Mouse (Mus musculus) forebrain, embryonic 14.5 days (tissue): ENCODE measurements around the gene Rap2a. TPM values are rescaled to one million over a fixed set of nuclear protein-coding genes. Genes with fewer than 3 reads are reported as not detected.
A peak's percentile ranks its signal among the peaks of the same experiment; 100 is the strongest.

ENCODE experiments used
- ATAC-seq: fragments of 200-750 bp; cut with Nextera tagmentation; 2 replicates; pipeline ENCODE4 v1.8.0; 2017; ENCODE audit warnings: mild to moderate bottlenecking, moderate library complexity
- DNase-seq: peaks from one replicate; pipeline ENCODE4 v3.0.0-alpha.2; 2015; ENCODE audit warnings: low spot score
- H3K27ac ChIP-seq: fragments of 300-500 bp; sonication (generic); 2 replicates; pipeline ENCODE4 v1.5.1; 2014; ENCODE audit warnings: low read depth, mild to moderate bottlenecking, control low read depth, low read length, moderate library complexity
- H3K27me3 ChIP-seq: fragments of 300-500 bp; sonication (generic); replicated peaks from 2 replicates; pipeline ENCODE4 v1.6.1; 2014; ENCODE audit warnings: low read length, control low read depth, mixed read lengths; ENCODE audit not compliant: control insufficient read depth, insufficient read depth
- H3K36me3 ChIP-seq: fragments of 300-500 bp; sonication (generic); 2 replicates; pipeline ENCODE4 v1.6.1; 2014; ENCODE audit warnings: low read length, control low read depth; ENCODE audit not compliant: control insufficient read depth, insufficient read depth
- H3K4me1 ChIP-seq: fragments of 300-500 bp; sonication (generic); 2 replicates; pipeline ENCODE4 v1.6.1; 2014; ENCODE audit warnings: antibody characterized with exemption, low read length, control low read depth; ENCODE audit not compliant: control insufficient read depth, insufficient read depth
- H3K4me2 ChIP-seq: fragments of 300-500 bp; sonication (generic); 2 replicates; pipeline ENCODE4 v1.6.1; 2014; ENCODE audit warnings: mild to moderate bottlenecking, control low read depth, low read length
- H3K4me3 ChIP-seq: fragments of 300-500 bp; sonication (generic); 2 replicates; pipeline ENCODE4 v1.5.1; 2014; ENCODE audit warnings: low read depth, low read length, control low read depth
- H3K9ac ChIP-seq: fragments of 300-500 bp; sonication (generic); 2 replicates; pipeline ENCODE4 v1.6.1; 2014; ENCODE audit warnings: mild to moderate bottlenecking, low read length, control low read depth, moderate library complexity
- H3K9me3 ChIP-seq: fragments of 300-500 bp; sonication (generic); replicated peaks from 2 replicates; pipeline ENCODE4 v1.6.1; 2016; ENCODE audit warnings: low read length, control low read depth, mixed read lengths; ENCODE audit not compliant: control insufficient read depth
- WGBS: fragments of 180-500 bp; shearing (Covaris S2); extraction: QIAGEN DNeasy Blood & Tissue Kit; methylation state at CpG from one replicate; pipeline ENCODE4 v1.1.7; 2014; 5-methylcytosine and 5-hydroxymethylcytosine counted together
- polyA plus RNA-seq: library from polyadenylated mRNA; unstranded; fragments of >200 nt; fragmentation: Nextera tagmentation; extraction: Ambion mirVana; gene quantifications from 2 replicates; pipeline ENCODE4 v1.2.1, GENCODE M21; 2014

The Rap2a gene
- polyA plus RNA-seq, 1 experiment from 2014 or later = 11.7 TPM

DNA sequence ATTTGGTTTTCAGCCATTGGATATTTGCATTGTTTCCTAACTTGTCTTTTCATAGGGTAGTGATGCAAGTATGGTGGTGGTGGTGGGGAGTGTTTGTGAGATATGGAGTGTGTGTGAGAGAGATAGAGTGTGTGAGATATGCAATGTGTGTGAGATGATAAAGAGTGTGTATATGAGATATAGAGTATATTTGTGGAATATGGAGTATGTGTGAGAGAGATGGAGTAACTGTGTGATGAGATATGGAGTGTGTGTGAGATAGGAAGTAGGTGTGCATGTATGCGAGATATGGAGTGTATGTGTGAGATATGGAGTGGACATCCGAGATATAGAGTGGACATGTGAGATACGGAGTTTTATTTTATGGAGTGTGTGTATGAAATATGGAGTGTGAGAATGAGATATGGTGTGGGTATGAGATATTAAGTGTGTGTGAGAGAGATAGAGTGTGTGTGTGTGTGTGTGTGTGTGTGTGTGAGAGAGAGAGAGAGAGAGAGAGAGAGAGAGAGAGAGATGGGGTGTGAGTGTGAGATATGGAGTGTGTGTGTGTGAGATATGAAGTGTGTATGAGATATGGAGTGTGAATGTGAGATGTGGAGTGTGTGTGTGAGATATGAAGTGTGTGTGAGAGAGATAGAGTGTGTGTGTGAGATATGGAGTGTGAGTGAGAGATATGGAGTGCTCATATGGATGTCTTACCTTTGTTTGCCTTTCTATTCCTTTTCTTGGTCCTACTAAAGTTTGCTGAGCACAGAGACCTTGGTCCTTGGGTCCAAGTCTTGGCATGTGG is 14.1 kb upstream of the Rap2a start:
- no peaks in the 10 kb centered on the region for H3K9me3 ChIP-seq
- H3K27ac ChIP-seq = no peak overlapping the region
- H3K9ac ChIP-seq = no peak overlapping the region
- H3K4me3 ChIP-seq = no peak overlapping the region
- no peak for DNase-seq
- whole genome bisulfite sequencing = 96% methylated on average over 3 of the region's 3 CpGs
- no peaks in the 10 kb centered on the region for H3K27me3 ChIP-seq
- H3K4me2 ChIP-seq = no peak overlapping the region
- no peaks in the 10 kb centered on the region for H3K4me1 ChIP-seq
- no peaks in the 10 kb centered on the region for H3K36me3 ChIP-seq
- ATAC-seq = no peak

DNA sequence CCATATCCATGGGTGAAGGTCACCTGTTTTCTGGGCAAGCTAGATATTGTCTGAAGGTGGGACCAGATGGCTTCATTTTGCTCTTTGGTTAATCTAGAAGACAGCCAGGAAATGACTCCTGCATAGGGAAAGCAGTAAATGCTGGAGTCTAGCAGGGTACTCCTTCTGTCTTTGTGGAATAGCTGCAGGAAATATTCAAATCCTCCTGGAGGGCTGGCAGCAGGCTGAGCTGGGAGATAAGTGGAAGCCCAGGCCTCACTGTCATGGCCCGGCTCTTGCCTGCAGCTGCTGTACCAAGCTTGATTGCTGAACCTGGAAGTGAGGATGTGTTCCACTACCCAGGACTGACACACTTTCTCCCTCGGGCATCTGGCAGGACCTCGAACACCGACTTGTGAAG is 11.4 kb upstream of the Rap2a start:
- H3K9ac ChIP-seq = no peak overlapping the region
- H3K9me3 ChIP-seq = no peaks in the 10 kb centered on the region
- H3K4me3 ChIP-seq = no peak overlapping the region
- no peaks in the 10 kb centered on the region for H3K4me1 ChIP-seq
- no peaks in the 10 kb centered on the region for H3K27me3 ChIP-seq
- no peak overlapping the region for H3K4me2 ChIP-seq
- H3K27ac ChIP-seq = no peak overlapping the region
- WGBS = 95% methylated on average over 4 of the region's 4 CpGs
- no peaks in the 10 kb centered on the region for H3K36me3 ChIP-seq
- DNase-seq (no peak), ATAC-seq (no peak)

DNA sequence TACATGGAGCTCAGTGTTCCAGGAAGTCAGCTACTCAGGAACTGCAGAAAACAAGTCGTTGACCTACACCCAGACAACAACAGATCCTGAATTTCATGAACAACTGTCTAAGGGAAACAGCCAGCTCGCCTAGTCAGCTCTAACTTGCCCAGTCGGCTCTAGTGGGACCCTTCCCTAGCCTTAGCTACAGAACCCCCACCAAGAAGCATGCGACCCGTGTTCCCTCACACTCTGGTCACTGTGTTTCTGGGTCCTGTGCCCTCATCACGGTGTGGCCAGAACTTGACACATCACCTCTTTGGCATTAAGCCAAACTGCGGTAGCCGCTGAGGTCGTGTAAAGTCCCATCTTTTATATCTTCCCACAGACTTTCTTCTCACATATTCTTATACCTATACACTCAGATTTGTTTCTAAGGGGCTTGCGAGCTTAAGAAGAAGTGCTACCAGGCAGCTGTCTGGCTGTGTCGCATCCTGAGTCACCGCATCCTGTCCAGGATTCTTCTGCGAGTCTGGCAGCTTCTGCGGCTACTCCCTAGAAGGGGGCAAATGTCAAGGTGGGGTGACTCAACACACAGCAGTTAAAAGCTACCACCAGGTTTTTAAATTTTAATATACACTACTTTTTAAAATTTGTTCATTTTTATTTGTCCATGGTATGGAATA is 9.0 kb upstream of the Rap2a start:
- ATAC-seq (no peak), DNase-seq (no peak)
- H3K4me1 ChIP-seq = no peaks in the 10 kb centered on the region
- no peaks in the 10 kb centered on the region for H3K36me3 ChIP-seq
- no peaks in the 10 kb centered on the region for H3K9me3 ChIP-seq
- no peak overlapping the region for H3K4me3 ChIP-seq
- H3K27ac ChIP-seq = no peak overlapping the region
- H3K27me3 ChIP-seq = no peaks in the 10 kb centered on the region
- no peak overlapping the region for H3K9ac ChIP-seq
- 84% methylated on average over 14 of the region's 14 CpGs for WGBS
- H3K4me2 ChIP-seq = no peak overlapping the region

DNA sequence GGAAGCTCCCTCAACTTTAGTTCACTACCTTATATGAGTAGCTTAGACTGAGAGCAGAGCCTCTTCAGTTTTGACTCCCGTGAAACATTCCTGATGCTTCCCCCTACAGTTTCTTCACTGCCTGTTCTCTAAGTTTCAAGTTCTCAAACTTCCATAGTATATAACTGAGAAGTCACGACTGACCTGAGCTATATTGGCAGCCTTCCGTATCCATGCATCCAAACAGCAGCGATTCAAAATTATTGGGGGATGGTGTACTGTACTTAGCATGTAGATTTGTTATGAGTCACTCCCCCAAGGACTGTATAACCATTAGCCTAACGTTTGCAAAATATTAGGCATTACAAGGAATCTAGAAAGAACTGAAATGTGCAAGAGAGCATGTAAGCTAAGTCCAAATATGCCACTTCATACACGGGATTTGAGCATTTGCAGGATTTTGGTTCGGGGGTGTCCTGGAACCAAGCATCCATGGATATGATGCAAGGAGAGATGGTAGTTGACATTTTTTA is 2.0 kb upstream of the Rap2a start:
- Histone ChIP-seq H3K4me2 (peak overlapping the region; percentile 68), H3K9ac (peak overlapping the region; percentile 78; the same call in 1 of the 2 replicates), H3K27ac (no peak overlapping the region), H3K4me3 (0 out of 2 replicates have a peak overlapping the region, but pooled peaks have one; percentile 79), H3K27me3 (no peaks in the 10 kb centered on the region), H3K36me3 (no peaks in the 10 kb centered on the region), H3K4me1 (peaks cover 19% of the 10 kb centered on the region), H3K9me3 (no peaks in the 10 kb centered on the region)
- DNase-seq = no peak
- ATAC-seq = no peak
- WGBS = 74% methylated on average over 7 of the region's 7 CpGs

DNA sequence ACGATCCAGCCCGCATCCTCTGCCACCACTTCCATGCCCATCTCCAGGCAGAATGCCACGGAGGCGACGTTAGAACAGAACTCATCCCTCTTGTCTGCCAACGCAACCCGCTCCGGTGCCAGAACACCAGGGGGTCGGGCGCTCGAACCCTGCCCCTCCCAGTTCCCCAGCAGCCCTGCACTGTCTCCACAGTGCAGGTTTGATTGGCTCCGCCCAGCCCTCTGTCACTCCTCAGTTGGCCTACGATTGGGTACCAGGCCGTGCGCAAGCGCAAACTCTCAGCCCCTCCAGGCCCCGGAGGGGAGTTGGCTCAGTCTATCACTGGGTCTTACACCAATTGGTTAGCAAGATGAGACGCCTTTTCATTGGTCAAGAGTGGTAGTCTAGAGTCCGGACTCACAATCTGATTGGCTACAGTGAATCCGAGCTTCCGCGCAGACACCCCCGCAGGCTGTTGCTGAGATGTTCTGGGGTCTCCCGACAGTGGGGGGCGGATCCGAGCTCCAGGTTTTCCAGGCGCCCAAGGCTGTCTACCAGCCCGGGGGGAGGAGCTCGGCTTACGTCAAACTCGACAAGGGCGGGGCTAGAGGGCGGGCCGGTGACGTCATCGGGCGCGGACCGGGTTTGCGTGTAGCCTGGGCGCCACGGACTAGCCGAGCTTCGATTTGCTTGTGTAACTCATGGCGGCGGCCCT is 809 bp upstream of the Rap2a start:
- Histone ChIP-seq H3K4me1 (peaks cover 19% of the 10 kb centered on the region), H3K27me3 (no peaks in the 10 kb centered on the region), H3K27ac (peak overlapping the region; percentile 97), H3K9ac (peak overlapping the region; percentile 82), H3K36me3 (0 out of 2 replicates have a peak, but pooled peaks cover 4% of the 10 kb centered on the region), H3K4me3 (peak overlapping the region; percentile 79), H3K4me2 (peak overlapping the region; percentile 68), H3K9me3 (no peaks in the 10 kb centered on the region)
- WGBS = 0% methylated on average over 46 of the region's 46 CpGs
- ATAC-seq (peak; percentile 93), DNase-seq (peak; percentile 100)

DNA sequence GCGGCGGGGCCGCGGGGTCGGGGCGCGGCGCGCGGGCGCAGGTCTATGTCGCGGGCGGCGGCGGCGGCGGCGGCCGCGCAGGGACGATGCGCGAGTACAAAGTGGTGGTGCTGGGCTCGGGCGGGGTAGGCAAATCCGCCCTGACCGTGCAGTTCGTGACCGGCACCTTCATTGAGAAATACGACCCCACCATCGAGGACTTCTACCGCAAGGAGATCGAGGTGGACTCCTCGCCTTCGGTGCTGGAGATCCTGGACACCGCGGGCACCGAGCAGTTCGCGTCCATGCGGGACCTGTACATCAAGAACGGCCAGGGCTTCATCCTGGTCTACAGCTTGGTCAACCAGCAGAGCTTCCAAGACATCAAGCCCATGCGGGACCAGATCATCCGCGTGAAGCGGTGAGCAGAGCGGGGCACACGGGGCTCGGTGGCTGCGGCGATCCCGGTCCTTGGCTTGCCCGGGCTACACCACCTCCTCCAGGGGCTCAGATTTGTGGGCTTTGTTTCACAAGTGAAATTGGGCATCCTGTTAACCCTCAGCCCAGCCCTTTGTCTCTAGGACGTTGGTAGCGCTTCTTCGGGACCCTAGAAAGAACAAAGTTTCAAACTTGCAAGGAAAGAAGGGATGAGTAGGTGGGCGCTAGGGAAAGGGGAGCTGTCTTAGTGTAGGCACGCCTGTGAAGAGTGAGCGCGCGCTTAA is 547 bp downstream of the Rap2a start:
- DNase-seq (peak; percentile 48), ATAC-seq (no peak)
- H3K27me3 ChIP-seq = no peaks in the 10 kb centered on the region
- 0 out of 2 replicates have a peak, but pooled peaks cover 5% of the 10 kb centered on the region for H3K36me3 ChIP-seq
- peaks cover 19% of the 10 kb centered on the region for H3K4me1 ChIP-seq
- peak overlapping the region; percentile 97 for H3K27ac ChIP-seq
- H3K4me2 ChIP-seq = peak overlapping the region; percentile 72
- no peaks in the 10 kb centered on the region for H3K9me3 ChIP-seq
- under 1% methylated on average over 59 of the region's 62 CpGs for WGBS
- peak overlapping the region; percentile 82 for H3K9ac ChIP-seq
- peak overlapping the region; percentile 79 for H3K4me3 ChIP-seq

DNA sequence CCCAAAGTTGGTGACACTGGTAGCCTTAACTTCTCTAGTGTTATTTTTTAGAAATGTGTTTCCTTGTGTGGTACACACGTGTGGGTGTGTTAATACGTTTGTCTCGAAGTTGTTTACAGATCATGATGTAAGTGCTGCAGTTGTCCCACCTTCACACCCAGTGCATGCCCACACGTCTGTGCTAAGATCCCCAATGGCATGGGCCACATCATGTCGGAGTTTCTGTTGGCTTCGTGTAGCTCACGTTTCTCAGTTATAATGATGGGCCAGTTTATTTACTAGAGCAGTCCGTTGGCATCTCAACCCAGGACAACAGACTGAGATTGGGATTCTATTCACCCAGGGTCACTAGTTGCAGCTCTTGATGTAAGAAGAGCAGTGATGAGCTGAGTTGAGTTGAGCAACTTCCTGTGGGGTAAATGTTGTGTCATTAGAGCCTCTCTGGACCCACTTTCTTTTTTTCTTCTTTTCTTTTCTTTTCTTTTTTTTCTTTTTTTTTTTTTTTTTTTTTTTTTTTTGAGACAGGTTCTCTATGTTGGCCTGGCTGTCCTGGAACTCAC is 2.2 kb downstream of the Rap2a start:
- H3K36me3 ChIP-seq = peaks cover 8% of the 10 kb centered on the region; the same call in 1 of the 2 replicates
- H3K4me1 ChIP-seq = peaks cover 19% of the 10 kb centered on the region
- peak overlapping the region; percentile 72 for H3K4me2 ChIP-seq
- no peaks in the 10 kb centered on the region for H3K27me3 ChIP-seq
- no peak overlapping the region for H3K27ac ChIP-seq
- 80% methylated on average over 8 of the region's 8 CpGs for WGBS
- no peak for DNase-seq
- H3K9me3 ChIP-seq = no peaks in the 10 kb centered on the region
- no peak for ATAC-seq
- no peak overlapping the region for H3K4me3 ChIP-seq
- no peak overlapping the region for H3K9ac ChIP-seq

DNA sequence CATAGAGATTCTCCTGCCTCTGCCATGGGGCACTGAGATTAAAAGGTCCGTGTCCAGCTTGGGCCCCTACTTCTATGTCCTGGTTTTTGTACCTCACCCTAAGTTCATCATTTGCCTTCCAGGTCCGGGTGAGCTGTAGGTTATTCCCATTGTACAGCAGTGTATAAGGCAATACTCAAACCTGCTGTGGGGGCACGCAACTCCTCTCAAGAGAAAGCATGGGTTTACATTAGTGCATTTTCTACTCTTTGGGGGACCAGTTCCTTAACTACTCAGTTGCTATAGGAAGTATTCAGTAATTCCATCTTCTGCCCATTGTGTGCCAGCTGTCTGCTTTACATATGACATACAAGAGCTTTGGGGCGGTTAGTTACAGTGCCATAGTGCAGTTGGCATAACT is 2.7 kb downstream of the Rap2a start:
- 96% methylated on average over 4 of the region's 4 CpGs for WGBS
- no peaks in the 10 kb centered on the region for H3K27me3 ChIP-seq
- H3K4me3 ChIP-seq = no peak overlapping the region
- peaks cover 8% of the 10 kb centered on the region; the same call in 1 of the 2 replicates for H3K36me3 ChIP-seq
- no peak overlapping the region for H3K27ac ChIP-seq
- H3K4me2 ChIP-seq = peak overlapping the region; percentile 17; the same call in 1 of the 2 replicates
- ATAC-seq = no peak
- no peak overlapping the region for H3K9ac ChIP-seq
- no peaks in the 10 kb centered on the region for H3K9me3 ChIP-seq
- H3K4me1 ChIP-seq = peaks cover 19% of the 10 kb centered on the region
- DNase-seq = no peak
